Mouse (Mus musculus) kidney, adult 2 months (tissue): Measurements from ENCODE around the gene Tcf20. TPM values are rescaled to one million over a fixed set of nuclear protein-coding genes. Genes with fewer than 3 reads are reported as not detected.

Experiments
- DNase-seq: peaks from one replicate; pipeline ENCODE4 v3.0.0; 2021
- H3K27ac ChIP-seq: fragments of 200-500 bp; 2 replicates; pipeline ENCODE4 v1.5.1; 2012; ENCODE audit warnings: low read depth, low read length, control low read depth, inconsistent platforms; ENCODE audit not compliant: insufficient read depth
- H3K27me3 ChIP-seq: fragments of 200-500 bp; replicated peaks from 2 replicates; pipeline ENCODE4 v1.6.1; 2012; ENCODE audit warnings: mild to moderate bottlenecking, moderate library complexity, low read length, inconsistent platforms; ENCODE audit not compliant: control insufficient read depth, insufficient read depth
- H3K36me3 ChIP-seq: fragments of 200-500 bp; 2 replicates; pipeline ENCODE4 v1.6.1; 2012; ENCODE audit warnings: mild to moderate bottlenecking, moderate library complexity, low read length, inconsistent platforms; ENCODE audit not compliant: control insufficient read depth, insufficient read depth
- H3K4me1 ChIP-seq: fragments of 200-500 bp; 2 replicates; pipeline ENCODE4 v1.6.1; 2011; ENCODE audit warnings: low read length; ENCODE audit not compliant: control insufficient read depth, insufficient read depth
- H3K4me3 ChIP-seq: fragments of 200-500 bp; 2 replicates; pipeline ENCODE4 v1.5.1; 2011; ENCODE audit warnings: mild to moderate bottlenecking, low read depth, low read length, control low read depth; ENCODE audit not compliant: insufficient read depth
- CTCF ChIP-seq: fragments of 200-500 bp; conservative IDR thresholded peaks from 2 replicates; pipeline ENCODE4 v1.5.1; 2011; ENCODE audit warnings: low read depth, mild to moderate bottlenecking, control low read depth, low read length, moderate library complexity, mixed read lengths; ENCODE audit not compliant: insufficient read depth, insufficient read length
- POLR2A ChIP-seq: fragments of 200-500 bp; IDR thresholded peaks from one replicate; pipeline ENCODE4 v1.6.1; 2011; ENCODE audit warnings: low read depth, low read length, control low read depth
- WGBS: fragments of 180-500 bp; shearing (Covaris S2); methylation state at CpG from one replicate; pipeline ENCODE4 v1.1.7; 2018; 5-methylcytosine and 5-hydroxymethylcytosine counted together
- polyA plus RNA-seq: library from polyadenylated mRNA; depleted of rRNA; stranded (reverse); fragments of >200 nt; gene quantifications from 2 replicates; pipeline ENCODE4 v1.2.3, GENCODE M21; 2012

Tcf20 gene
- polyA plus RNA-seq, 1 experiment: 18.1 TPM

DNA sequence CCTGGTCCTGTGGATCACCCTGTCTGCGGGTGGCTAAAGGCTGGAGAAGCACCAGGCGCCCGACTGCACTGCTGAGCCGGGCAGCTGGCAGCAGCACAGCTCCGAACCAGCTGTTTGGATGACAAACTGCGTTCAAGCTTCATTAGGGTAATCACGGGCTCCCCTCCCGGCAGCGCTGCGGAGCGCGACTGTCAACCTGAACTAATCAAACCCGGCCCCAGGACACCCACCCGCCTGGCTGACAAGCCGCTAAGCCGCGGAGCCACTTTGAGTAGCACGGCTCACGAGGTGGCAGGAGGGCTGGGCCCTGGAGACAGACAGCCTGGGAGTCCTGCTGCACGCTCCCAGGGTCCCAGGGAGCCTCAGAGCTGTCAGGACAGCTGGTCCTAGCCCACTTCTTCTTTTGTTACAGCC is 35.4 kb downstream of the Tcf20 start:
- H3K27ac ChIP-seq: no peak overlapping the region
- no peaks in the 10 kb centered on the region for H3K36me3 ChIP-seq
- TF ChIP-seq POLR2A (no peak), CTCF (no peak)
- H3K4me1 ChIP-seq: no peaks in the 10 kb centered on the region
- H3K27me3 ChIP-seq: no peaks in the 10 kb centered on the region
- 41% methylated on average over 20 of the region's 20 CpGs for WGBS
- DNase-seq: no peak
- no peak overlapping the region for H3K4me3 ChIP-seq

DNA sequence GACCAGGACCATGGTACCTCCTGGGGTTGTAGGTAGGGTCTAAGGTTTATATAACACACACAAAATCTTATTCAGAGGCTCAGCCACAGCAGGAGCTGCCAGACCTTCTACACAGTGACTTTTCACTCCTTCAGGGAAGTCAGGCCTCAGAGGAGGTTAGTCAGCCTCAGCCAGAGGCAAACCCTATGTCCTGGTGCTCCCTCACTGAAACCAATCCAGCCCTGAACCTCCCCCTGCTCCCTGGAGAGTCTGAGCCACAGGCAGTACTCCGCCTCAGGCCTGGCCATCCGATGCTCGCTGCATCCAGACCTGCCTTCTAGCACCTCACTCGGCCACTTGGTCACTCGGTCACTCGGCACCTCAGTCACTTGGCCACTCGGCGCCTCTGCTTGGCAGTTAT is 37.4 kb downstream of the Tcf20 start:
- Histone ChIP-seq H3K4me3 (no peak overlapping the region), H3K36me3 (no peaks in the 10 kb centered on the region), H3K27me3 (no peaks in the 10 kb centered on the region), H3K27ac (no peak overlapping the region), H3K4me1 (no peaks in the 10 kb centered on the region)
- no peak for DNase-seq
- 84% methylated on average over 8 of the region's 8 CpGs for WGBS
- TF ChIP-seq CTCF (no peak), POLR2A (no peak)

DNA sequence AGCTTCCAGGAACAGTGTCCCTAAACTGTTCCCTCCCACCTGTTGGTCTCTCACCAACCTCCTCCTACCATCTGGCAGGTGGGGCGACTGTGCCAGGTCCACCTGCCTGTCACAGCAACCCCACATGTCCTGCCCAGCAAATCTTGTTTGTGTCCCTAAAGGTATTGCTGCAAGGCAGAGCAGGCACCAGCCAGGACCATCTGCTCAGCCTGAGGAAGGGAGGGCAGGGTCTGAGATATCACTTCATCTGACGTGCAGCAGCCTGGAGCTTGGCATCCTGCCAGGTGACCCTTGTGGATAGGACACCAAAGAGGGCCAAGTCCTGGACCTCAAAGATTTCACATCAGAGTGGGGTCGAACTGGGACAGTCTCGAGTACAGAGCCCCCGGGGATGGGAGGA is 40.2 kb downstream of the Tcf20 start:
- H3K27ac ChIP-seq: no peak overlapping the region
- TF ChIP-seq CTCF: no peak
- no peak overlapping the region for H3K4me3 ChIP-seq
- no peaks in the 10 kb centered on the region for H3K27me3 ChIP-seq
- DNase-seq: no peak
- WGBS: 52% methylated on average over 5 of the region's 5 CpGs
- no peaks in the 10 kb centered on the region for H3K36me3 ChIP-seq
- H3K4me1 ChIP-seq: no peaks in the 10 kb centered on the region

DNA sequence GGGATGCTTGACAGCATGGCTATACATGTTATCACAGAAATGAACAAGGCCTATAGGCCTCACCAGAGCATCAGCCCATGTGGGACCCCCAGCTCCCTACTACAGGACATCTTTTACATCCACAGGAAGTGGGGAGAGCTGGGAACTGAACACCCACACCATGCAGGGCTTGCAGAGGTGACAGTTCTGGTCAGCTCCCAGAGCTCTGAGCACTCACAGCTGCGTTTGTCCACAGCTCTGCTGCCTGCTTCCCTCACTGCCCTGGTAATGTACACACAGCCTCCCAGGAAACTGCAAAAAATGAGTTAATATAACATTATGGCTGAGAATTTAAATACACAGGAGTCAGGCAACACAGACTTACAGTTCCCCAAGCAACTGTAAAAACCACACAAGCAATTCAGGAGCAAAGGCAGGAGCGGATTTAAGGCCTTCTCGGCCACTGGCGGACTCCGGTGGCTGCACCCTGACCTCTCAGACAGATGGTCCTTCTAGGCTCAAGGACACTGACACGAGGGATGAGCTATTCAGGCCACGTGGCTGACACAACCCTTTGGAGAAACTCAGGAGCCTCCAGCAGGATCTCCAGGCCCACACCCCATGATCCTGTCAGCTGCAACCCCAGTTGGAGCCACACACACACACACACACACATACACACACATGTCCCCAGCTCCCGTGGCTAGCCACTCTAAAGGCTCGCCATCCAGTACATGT is 43.0 kb downstream of the Tcf20 start:
- TF ChIP-seq POLR2A: no peak
- no peak for TF ChIP-seq CTCF
- 77% methylated on average over 9 of the region's 9 CpGs for WGBS
- Histone ChIP-seq H3K4me3 (no peak overlapping the region), H3K27me3 (no peaks in the 10 kb centered on the region), H3K27ac (no peak overlapping the region), H3K36me3 (no peaks in the 10 kb centered on the region), H3K4me1 (no peaks in the 10 kb centered on the region)
- DNase-seq: no peak

DNA sequence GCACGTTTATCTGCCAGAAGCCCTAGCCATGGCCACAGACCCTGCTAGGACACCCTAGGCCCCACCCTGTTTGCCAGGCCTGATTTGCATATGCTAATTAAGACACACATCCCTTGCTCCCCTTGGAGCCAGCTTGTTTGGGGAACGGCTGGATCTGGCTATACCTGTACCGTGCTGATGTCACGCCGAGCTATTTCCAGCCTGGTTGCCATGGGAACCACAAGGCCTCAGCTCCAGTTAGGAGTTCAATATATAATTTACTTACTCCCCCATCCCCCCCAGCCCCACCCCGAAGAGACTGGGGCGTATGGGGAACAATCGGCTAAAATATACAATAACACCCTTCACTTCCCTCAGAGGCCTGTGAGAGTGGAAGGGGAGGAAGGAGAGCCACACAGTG is 45.9 kb downstream of the Tcf20 start:
- TF ChIP-seq CTCF (no peak), POLR2A (no peak)
- Histone ChIP-seq H3K4me3 (no peak overlapping the region), H3K4me1 (no peaks in the 10 kb centered on the region), H3K27ac (no peak overlapping the region), H3K36me3 (no peaks in the 10 kb centered on the region), H3K27me3 (no peaks in the 10 kb centered on the region)
- DNase-seq: no peak
- WGBS: 78% methylated on average over 8 of the region's 8 CpGs

DNA sequence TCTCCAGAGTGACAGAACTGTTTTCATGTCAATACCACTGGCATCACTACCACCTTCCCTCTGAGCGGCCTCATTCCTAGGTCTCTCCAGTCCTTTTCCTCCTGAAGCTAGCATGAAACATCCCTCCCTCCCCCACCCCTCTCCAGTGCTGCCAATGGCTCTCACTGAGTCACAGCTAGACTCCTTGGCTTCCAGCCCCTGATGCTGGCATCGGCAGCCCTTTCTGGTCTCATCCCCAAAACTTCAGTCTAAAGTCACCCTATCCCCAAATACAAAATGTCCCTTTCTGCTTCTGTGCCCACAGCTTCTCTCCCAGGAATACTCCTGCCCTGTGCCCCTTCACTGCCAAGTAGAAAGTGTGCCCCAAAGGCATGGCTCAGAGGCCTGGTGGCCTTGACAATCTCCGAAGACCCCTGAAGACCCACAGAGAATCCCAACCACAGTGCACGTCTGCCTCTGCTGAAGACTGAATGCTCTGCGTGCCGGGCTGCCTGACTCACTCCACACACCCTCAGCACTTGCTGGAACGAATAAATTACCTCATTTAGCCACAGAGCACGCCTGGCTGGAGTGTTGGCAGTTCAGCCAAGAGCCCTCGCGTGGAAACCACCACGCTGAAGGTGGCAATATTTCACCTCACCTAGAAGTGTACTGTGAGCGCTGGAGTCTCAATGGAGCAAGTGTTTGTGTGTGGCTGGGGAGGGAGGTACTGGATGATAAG is 47.0 kb downstream of the Tcf20 start:
- 52% methylated on average over 12 of the region's 12 CpGs for WGBS
- H3K27ac ChIP-seq: no peak overlapping the region
- no peaks in the 10 kb centered on the region for H3K4me1 ChIP-seq
- no peak for TF ChIP-seq POLR2A
- TF ChIP-seq CTCF: no peak
- no peak for DNase-seq
- no peaks in the 10 kb centered on the region for H3K27me3 ChIP-seq
- H3K36me3 ChIP-seq: no peaks in the 10 kb centered on the region
- no peak overlapping the region for H3K4me3 ChIP-seq

DNA sequence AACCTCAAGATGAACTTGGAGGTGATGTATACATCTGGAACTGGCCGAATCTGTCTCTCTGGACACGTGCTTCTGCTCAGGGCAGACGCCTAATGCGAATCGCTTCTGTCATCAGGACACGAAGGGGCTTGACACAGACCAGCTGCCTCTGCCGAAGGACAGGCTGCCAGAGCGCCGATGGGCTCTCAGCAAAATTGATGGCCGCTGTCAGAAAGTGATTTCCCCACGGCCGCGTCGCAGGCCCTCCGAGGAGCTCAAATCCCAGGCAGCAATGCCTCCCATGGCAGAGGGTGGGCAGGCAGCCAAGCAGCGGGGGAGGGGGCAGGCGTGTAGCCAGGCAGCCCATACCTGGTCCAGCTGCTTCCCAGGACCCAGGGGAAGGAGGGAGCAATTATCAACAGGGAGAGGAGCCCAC is 49.5 kb downstream of the Tcf20 start:
- TF ChIP-seq CTCF (no peak), POLR2A (no peak)
- Histone ChIP-seq H3K27me3 (no peaks in the 10 kb centered on the region), H3K4me3 (no peak overlapping the region), H3K27ac (no peak overlapping the region), H3K36me3 (no peaks in the 10 kb centered on the region), H3K4me1 (no peaks in the 10 kb centered on the region)
- DNase-seq: peak; percentile 44
- 22% methylated on average over 17 of the region's 17 CpGs for WGBS
